Mouse (Mus musculus): Measurements from ENCODE around the gene Psmb3. TPM values are rescaled to one million over a fixed set of nuclear protein-coding genes. Genes with fewer than 3 reads are reported as not detected.

Psmb3 gene
- 914 and 1,101 TPM in 2 replicates for total RNA-seq (2012; rRNA removed)
- polyA plus RNA-seq (2012; ENCODE audit: insufficient read depth in 1 of 2, insufficient read length in 2 of 2, low read depth in 1 of 2, low replicate concordance in 2 of 2, missing spikeins in 1 of 2), result 100 to 1,000 TPM in 1 of 2 experiments, not detected in 1; 648 TPM

DNA sequence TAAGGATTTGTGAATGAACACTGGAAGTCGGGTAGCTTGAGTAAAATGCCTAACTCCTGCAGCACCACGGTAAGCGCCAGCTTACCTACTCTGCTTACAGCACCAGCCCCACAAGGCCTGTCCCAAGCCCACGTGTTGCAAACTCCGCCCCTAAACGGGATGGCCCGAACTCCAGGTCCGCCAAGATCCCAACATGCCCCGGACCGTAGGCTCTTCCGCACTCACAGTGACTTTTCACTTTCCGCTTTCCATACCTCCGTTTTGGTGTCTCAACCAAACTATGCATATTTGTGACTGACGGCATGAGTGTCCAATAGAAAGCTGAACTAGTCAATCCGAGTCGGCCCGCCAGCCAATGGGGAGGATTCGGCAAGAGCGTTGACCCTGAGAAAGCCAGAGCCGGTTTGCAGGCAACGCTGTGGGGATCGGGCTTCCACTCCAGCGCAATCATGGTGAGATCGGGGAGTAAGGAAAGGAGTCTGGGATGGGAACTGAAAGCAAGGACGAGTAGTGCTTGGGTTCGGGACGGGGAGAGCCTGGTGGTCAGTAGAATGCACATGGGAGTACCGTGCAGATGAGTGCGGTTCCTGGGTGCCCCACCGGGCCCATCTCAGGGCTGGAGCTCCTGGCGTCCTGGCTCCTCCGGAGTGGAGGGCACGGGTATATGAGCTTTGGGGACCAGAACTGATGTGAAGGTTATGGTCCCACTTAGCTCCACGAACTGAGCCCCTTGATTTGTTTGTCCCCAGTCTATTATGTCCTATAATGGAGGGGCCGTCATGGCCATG lies at the start of gene Psmb3:
Gene Psmb3, plus strand, starts transcription at position 361 of the 788 bp plus-strand sequence.
- Histone ChIP-seq H3K9me3 (replicated peaks; ENCODE audit: insufficient read depth, low read length) (no peaks in the 10 kb centered on the region), H3K9ac (ENCODE audit: control insufficient read depth, low read depth, low read length, poor library complexity, severe bottlenecking) (peak within 1 kb of the TSS; percentile 83), H3K4me1 (ENCODE audit: control insufficient read depth in 1 of 2, insufficient read depth in 2 of 2, low read length in 2 of 2) (peaks cover 0 to 14% of the 10 kb centered on the region in 2 experiments; a peak in 3 of 4 replicates), H3K27me3 (ENCODE audit: control insufficient read depth in 1 of 2, insufficient read depth in 2 of 2, low read length in 2 of 2) (no peaks in the 10 kb centered on the region), H3K79me2 (ENCODE audit: control insufficient read depth, insufficient read depth, low read length, poor library complexity) (peaks cover 31% of the 10 kb centered on the region), H3K36me3 (ENCODE audit: control insufficient read depth in 1 of 2, insufficient read depth in 2 of 2, low read length in 2 of 2) (peaks cover 5 to 12% of the 10 kb centered on the region in 2 experiments), H3K27ac (ENCODE audit: control insufficient read depth, low read depth, low read length) (peak within 1 kb of the TSS; percentile 67), H3K4me3 (ENCODE audit: control insufficient read depth in 1 of 2, insufficient read depth in 1 of 2, low read depth in 2 of 2, low read length in 2 of 2) (peak within 1 kb of the TSS; percentile 84 to 94)
- peak; percentile 100 for DNase-seq (ENCODE audit: low read depth, low spot score)
- no peak for TF ChIP-seq RCOR1 (IDR thresholded peaks at IDR 0.05; ENCODE audit: low read depth, low read length)
- TF ChIP-seq POLR2A (IDR thresholded peaks at IDR 0.05; ENCODE audit: control insufficient read depth in 1 of 2, insufficient read depth in 1 of 2, low read depth in 1 of 2, low read length in 2 of 2, poor library complexity in 1 of 2), result peak; percentile 63 to 98
- TF ChIP-seq ZC3H11A (IDR thresholded peaks at IDR 0.05; ENCODE audit: low read depth, low read length), result no peak
- TF ChIP-seq HCFC1 (IDR thresholded peaks at IDR 0.05; ENCODE audit: low read depth, low read length), result peak; percentile 99
- peak; percentile 92 for TF ChIP-seq CHD2 (IDR thresholded peaks at IDR 0.05; ENCODE audit: low read length)
- TF ChIP-seq EP300 (IDR thresholded peaks at IDR 0.05; ENCODE audit: low read depth in 1 of 2, low read length in 2 of 2), result peak in 1 of 2 experiments; percentile 57; a peak in 2 of 4 replicates
- TF ChIP-seq POLR2AphosphoS2 (IDR thresholded peaks at IDR 0.05; ENCODE audit: low read length), result peak; percentile 98
- TF ChIP-seq SMC3 (IDR thresholded peaks at IDR 0.05; ENCODE audit: low read depth, low read length), result no peak
- TF ChIP-seq MYB (IDR thresholded peaks at IDR 0.05; ENCODE audit: low read depth, low read length), result no peak
- TF ChIP-seq TBP (IDR thresholded peaks at IDR 0.05; ENCODE audit: low read depth, low read length), result peak; percentile 93
- TF ChIP-seq CHD1 (IDR thresholded peaks at IDR 0.05; ENCODE audit: low read depth, low read length), result peak; percentile 95; the same call in 1 of the 2 replicates
- no peak for TF ChIP-seq E2F4 (IDR thresholded peaks at IDR 0.05; ENCODE audit: borderline replicate concordance, low read depth, low read length)
- TF ChIP-seq USF1 (IDR thresholded peaks at IDR 0.05; ENCODE audit: low read depth, low read length), result peak; percentile 96
- TF ChIP-seq ETS1 (IDR thresholded peaks at IDR 0.05; ENCODE audit: low read depth, low read length), result peak; percentile 63; the same call in 1 of the 2 replicates
- TF ChIP-seq TCF12 (IDR thresholded peaks at IDR 0.05; ENCODE audit: low read depth, low read length), result peak; percentile 72
- peak; percentile 99 for TF ChIP-seq MYC (IDR thresholded peaks at IDR 0.05; ENCODE audit: low read depth, low read length)
- TF ChIP-seq SIN3A (IDR thresholded peaks at IDR 0.05; ENCODE audit: low read length), result peak; percentile 99
- peak; percentile 43; the same call in 1 of the 2 replicates for TF ChIP-seq POLR2AphosphoS5 (IDR thresholded peaks at IDR 0.05; ENCODE audit: borderline replicate concordance, low read depth, low read length)
- no peak for TF ChIP-seq TAL1 (IDR thresholded peaks at IDR 0.05; ENCODE audit: low read length)
- no peak for TF ChIP-seq RAD21 (IDR thresholded peaks at IDR 0.05; ENCODE audit: low read depth, low read length)
- peak; percentile 100 for TF ChIP-seq MXI1 (IDR thresholded peaks at IDR 0.05; ENCODE audit: low read depth, low read length)
- peak; percentile 86 for TF ChIP-seq MAZ (IDR thresholded peaks at IDR 0.05; ENCODE audit: low read depth, low read length)
- TF ChIP-seq ELF1 (IDR thresholded peaks at IDR 0.05; ENCODE audit: low read depth, low read length), result peak; percentile 99
- no peak for TF ChIP-seq ZKSCAN1 (IDR thresholded peaks at IDR 0.05; ENCODE audit: low read depth, low read length)
- no peak for TF ChIP-seq CTCF (IDR thresholded peaks at IDR 0.05 in 2 of 3, conservative IDR thresholded peaks at IDR 0.05 in 1 of 3; ENCODE audit: control insufficient read depth in 1 of 3, insufficient read depth in 1 of 3, low read depth in 2 of 3, low read length in 3 of 3, poor library complexity in 1 of 3, severe bottlenecking in 1 of 3)
- no peak for TF ChIP-seq JUND (IDR thresholded peaks at IDR 0.05; ENCODE audit: low read depth, low read length)
- TF ChIP-seq ZNF384 (IDR thresholded peaks at IDR 0.05; ENCODE audit: low read depth, low read length), result 0 out of 2 replicates have a peak, but pooled peaks have one; percentile 44
- peak; percentile 90 for TF ChIP-seq ZMIZ1 (IDR thresholded peaks at IDR 0.05; ENCODE audit: low read depth, low read length)
- TF ChIP-seq USF2 (IDR thresholded peaks at IDR 0.05; ENCODE audit: borderline replicate concordance in 1 of 2, insufficient read depth in 1 of 2, low read depth in 1 of 2, low read length in 2 of 2), result peak in 1 of 2 experiments; percentile 77; a peak in 2 of 4 replicates
- TF ChIP-seq MAFK (IDR thresholded peaks at IDR 0.05; ENCODE audit: borderline replicate concordance, low read depth, low read length), result 0 out of 2 replicates have a peak, but pooled peaks have one; percentile 10
- TF ChIP-seq KAT2A (conservative IDR thresholded peaks at IDR 0.05; ENCODE audit: low read depth, low read length), result peak; percentile 95
- TF ChIP-seq NRF1 (IDR thresholded peaks at IDR 0.05; ENCODE audit: insufficient read depth, low read depth, low read length, poor library complexity, severe bottlenecking), result peak; percentile 24; the same call in 1 of the 2 replicates
- TF ChIP-seq UBTF (IDR thresholded peaks at IDR 0.05; ENCODE audit: borderline replicate concordance, insufficient read depth, low read depth, low read length), result peak; percentile 86; the same call in 1 of the 2 replicates
- TF ChIP-seq MEF2A (IDR thresholded peaks at IDR 0.05; ENCODE audit: extremely low read depth, insufficient replicate concordance, low read depth, low read length, poor library complexity, severe bottlenecking), result no peak

All from MEL (cell line).